Mouse (Mus musculus): Measurements from ENCODE around the gene Adamtsl5. TPM values are rescaled to one million over a fixed set of nuclear protein-coding genes. Genes with fewer than 3 reads are reported as not detected.
A peak's percentile ranks its signal among the peaks of the same experiment; 100 is the strongest.

Gene Adamtsl5
- polyA plus RNA-seq, 1 experiment from 2014 or later = 1.8 TPM

DNA sequence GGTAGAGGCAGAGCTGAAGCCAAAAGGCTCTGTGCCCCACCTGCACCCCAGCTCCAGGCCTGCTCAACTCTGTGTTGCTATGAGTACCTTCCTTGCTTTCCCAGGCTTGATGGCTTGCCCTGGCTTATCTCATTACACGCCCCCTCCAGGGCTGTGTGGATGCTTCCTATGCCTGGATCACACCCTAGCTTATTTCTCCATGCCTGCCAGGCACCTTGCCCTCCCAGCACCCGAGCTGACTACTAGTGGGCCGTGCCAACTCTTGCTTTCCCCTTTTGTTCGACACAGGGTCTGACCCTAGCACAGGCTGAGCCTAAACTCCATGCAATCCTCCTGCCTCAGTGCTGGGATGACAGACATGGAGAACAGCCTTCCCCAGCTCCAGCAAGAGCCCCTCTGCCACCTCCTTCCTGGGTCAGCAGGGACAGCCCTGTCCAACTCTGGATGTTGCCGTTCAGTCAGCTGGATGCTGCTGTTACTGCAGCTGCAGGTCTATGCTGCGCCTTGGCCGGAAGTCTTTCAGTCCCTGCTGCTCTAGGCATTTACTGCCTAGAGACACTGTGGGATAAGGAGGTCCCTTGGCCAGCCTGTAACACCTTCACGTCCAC, 50.6 kb downstream of the Adamtsl5 start:
- peaks cover 23% of the 10 kb centered on the region for H3K4me1 ChIP-seq (ENCODE audit: insufficient read depth)
- no peak overlapping the region for H3K27ac ChIP-seq (ENCODE audit: low read depth)
- H3K9me3 ChIP-seq (ENCODE audit: low read length) = no peaks in the 10 kb centered on the region
- H3K4me2 ChIP-seq (ENCODE audit: low read depth, low read length) = no peak overlapping the region
- H3K27me3 ChIP-seq (ENCODE audit: insufficient read depth, low read length) = peaks cover 59% of the 10 kb centered on the region
- no peak overlapping the region for H3K9ac ChIP-seq (replicated peaks)
- TF ChIP-seq CTCF (IDR thresholded peaks at IDR 0.05; ENCODE audit: low read depth) (no peak), EP300 (IDR thresholded peaks at IDR 0.05; ENCODE audit: low read depth) (no peak)
- WGBS (ENCODE audit: insufficient replicate concordance) = 54% methylated on average over 8 of the region's 8 CpGs
- H3K36me3 ChIP-seq (replicated peaks; ENCODE audit: insufficient read depth, low read length) = peaks cover 11% of the 10 kb centered on the region
- DNase-seq (no peak), ATAC-seq (no peak)
- H3K4me3 ChIP-seq (ENCODE audit: low read depth, low read length) = no peak overlapping the region

DNA sequence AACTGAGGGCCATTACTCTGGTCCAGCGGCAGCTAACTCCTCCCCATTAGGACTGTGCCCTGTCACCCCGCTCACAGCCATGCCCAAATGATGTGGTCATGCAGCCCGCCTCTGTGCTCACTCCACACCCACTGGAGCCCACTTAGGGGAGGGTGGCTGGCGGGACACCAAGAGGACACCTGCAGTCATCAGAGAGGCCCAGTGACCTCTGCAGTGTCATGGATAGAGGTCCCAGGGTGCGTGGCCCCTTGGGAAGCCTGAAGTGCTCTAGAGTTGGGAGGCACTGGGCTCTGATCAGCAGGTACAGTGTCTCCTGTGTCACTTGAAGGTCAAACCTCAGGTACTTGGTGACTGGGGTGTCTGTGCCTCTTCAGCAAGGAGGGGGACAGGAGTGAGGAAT, 51.4 kb downstream of the Adamtsl5 start:
- H3K4me1 ChIP-seq (ENCODE audit: insufficient read depth) = peaks cover 18% of the 10 kb centered on the region
- no peak overlapping the region for H3K4me2 ChIP-seq (ENCODE audit: low read depth, low read length)
- H3K36me3 ChIP-seq (replicated peaks; ENCODE audit: insufficient read depth, low read length) = peaks cover 11% of the 10 kb centered on the region
- no peak for ATAC-seq
- no peaks in the 10 kb centered on the region for H3K9me3 ChIP-seq (ENCODE audit: low read length)
- peaks cover 56% of the 10 kb centered on the region for H3K27me3 ChIP-seq (ENCODE audit: insufficient read depth, low read length)
- 78% methylated on average over 5 of the region's 5 CpGs for WGBS (ENCODE audit: insufficient replicate concordance)
- no peak overlapping the region for H3K9ac ChIP-seq (replicated peaks)
- TF ChIP-seq EP300 (IDR thresholded peaks at IDR 0.05; ENCODE audit: low read depth) (no peak), CTCF (IDR thresholded peaks at IDR 0.05; ENCODE audit: low read depth) (no peak)
- no peak overlapping the region for H3K4me3 ChIP-seq (ENCODE audit: low read depth, low read length)
- no peak for DNase-seq
- no peak overlapping the region for H3K27ac ChIP-seq (ENCODE audit: low read depth)

DNA sequence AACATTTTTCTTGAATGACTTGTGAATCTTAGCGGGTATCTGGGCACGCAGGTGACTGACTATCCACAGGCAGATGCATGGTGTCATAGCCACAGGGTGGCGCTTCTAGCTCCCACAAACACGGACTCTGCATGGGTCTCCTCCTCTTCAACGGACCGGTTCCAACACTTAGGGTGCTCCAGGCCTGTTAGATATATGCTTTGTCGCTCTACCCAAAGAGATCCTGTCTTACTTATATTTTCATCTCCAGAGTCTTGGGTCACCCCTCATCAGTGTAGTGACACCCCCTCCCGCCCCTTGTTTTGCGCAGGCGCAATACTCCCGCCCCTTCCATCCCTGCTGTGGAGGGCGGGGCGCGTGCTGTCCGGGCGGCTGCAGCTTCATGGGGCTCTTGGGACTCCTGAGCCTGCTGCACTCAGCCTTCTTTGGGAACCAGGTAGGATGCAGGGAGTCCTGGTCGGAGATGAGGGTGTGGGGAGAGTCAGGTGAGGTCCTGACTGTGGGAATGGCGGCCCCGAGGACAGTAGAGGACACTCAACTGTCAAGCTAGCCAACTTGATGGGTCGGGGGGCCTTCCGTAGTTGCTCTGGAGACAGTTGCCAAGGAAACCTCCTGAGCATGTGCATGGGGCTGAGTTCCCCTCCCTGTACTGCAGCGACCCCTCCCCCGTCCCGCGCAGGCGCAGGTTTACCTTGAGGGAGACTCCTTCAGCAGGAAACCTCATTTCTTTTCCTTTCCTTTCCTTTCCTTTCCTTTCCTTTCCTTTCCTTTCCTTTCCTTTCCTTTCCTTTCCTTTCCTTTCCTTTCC, 52.4 kb downstream of the Adamtsl5 start, which contains the start of gene Apc2:
Gene Apc2, plus strand, starts transcription at position 360 of the 808 bp plus-strand sequence.
- no peak for TF ChIP-seq EP300 (IDR thresholded peaks at IDR 0.05; ENCODE audit: low read depth)
- TF ChIP-seq CTCF (IDR thresholded peaks at IDR 0.05; ENCODE audit: low read depth) = peak; percentile 83
- Histone ChIP-seq H3K9ac (replicated peaks) (peak within 1 kb of the TSS; percentile 53), H3K27me3 (ENCODE audit: insufficient read depth, low read length) (peaks cover 46% of the 10 kb centered on the region), H3K36me3 (replicated peaks; ENCODE audit: insufficient read depth, low read length) (peaks cover 11% of the 10 kb centered on the region), H3K9me3 (ENCODE audit: low read length) (no peaks in the 10 kb centered on the region), H3K27ac (ENCODE audit: low read depth) (no peak within 1 kb of the TSS), H3K4me3 (ENCODE audit: low read depth, low read length) (peak within 1 kb of the TSS; percentile 34), H3K4me1 (ENCODE audit: insufficient read depth) (peaks cover 16% of the 10 kb centered on the region), H3K4me2 (ENCODE audit: low read depth, low read length) (peak within 1 kb of the TSS; percentile 69)
- DNase-seq (peak; percentile 79), ATAC-seq (peak; percentile 38)
- 5% methylated on average over 26 of the region's 26 CpGs for WGBS (ENCODE audit: insufficient replicate concordance)

DNA sequence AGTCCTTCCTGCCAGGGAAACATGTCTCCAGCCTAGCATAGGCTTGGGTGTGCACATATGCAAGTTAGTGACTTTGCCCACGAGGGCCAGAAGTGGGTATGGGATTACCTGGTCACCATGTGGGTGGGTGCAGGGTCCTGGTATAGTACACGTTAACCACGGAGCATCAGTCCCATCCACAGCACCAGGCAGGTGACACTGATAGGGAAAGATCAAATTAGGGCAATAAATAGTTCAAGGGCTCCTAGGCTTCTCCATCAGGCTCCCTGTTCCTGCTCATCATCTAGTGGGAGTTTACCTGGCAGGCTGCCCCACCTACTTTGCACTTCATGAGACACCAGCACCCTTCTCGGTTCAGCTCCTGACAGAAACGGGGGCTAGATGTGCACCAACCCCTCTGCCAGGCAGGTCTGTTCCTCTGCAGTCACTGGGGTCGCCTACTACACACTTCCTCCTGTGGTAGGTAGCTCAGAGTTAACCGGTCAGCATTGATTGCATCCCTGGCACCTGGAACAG, 53.4 kb downstream of the Adamtsl5 start:
- Histone ChIP-seq H3K9me3 (ENCODE audit: low read length) (no peaks in the 10 kb centered on the region), H3K36me3 (replicated peaks; ENCODE audit: insufficient read depth, low read length) (peaks cover 11% of the 10 kb centered on the region), H3K4me1 (ENCODE audit: insufficient read depth) (peaks cover 16% of the 10 kb centered on the region), H3K27ac (ENCODE audit: low read depth) (no peak overlapping the region), H3K27me3 (ENCODE audit: insufficient read depth, low read length) (peaks cover 36% of the 10 kb centered on the region), H3K9ac (replicated peaks) (no peak overlapping the region), H3K4me3 (ENCODE audit: low read depth, low read length) (no peak overlapping the region), H3K4me2 (ENCODE audit: low read depth, low read length) (no peak overlapping the region)
- ATAC-seq (no peak), DNase-seq (no peak)
- 49% methylated on average over 7 of the region's 7 CpGs for WGBS (ENCODE audit: insufficient replicate concordance)
- no peak for TF ChIP-seq CTCF (IDR thresholded peaks at IDR 0.05; ENCODE audit: low read depth)
- TF ChIP-seq EP300 (IDR thresholded peaks at IDR 0.05; ENCODE audit: low read depth) = no peak

DNA sequence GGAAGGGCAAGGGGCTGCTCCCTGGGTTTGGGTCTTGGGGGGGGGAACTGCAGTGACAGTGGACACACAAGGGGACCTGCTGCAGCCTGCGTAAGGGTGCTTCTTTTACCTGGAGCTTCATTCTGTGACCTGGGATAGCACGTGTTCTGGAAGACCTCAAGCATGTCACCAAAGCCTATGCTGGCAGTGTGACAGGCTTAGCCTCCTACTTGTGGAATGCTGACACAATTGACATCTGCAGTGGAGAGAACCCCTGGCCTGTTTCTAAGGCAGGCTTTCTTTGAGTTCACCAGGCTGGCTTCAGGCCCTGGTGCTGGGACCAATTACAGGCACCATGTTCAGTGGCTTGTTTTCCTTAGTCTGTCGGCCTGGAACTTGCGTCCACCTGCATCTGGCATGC, 53.9 kb downstream of the Adamtsl5 start:
- DNase-seq (no peak), ATAC-seq (no peak)
- Histone ChIP-seq H3K27ac (ENCODE audit: low read depth) (no peak overlapping the region), H3K27me3 (ENCODE audit: insufficient read depth, low read length) (peaks cover 31% of the 10 kb centered on the region), H3K4me3 (ENCODE audit: low read depth, low read length) (no peak overlapping the region), H3K9ac (replicated peaks) (no peak overlapping the region), H3K36me3 (replicated peaks; ENCODE audit: insufficient read depth, low read length) (peaks cover 11% of the 10 kb centered on the region), H3K4me2 (ENCODE audit: low read depth, low read length) (no peak overlapping the region), H3K4me1 (ENCODE audit: insufficient read depth) (peaks cover 16% of the 10 kb centered on the region), H3K9me3 (ENCODE audit: low read length) (no peaks in the 10 kb centered on the region)
- 84% methylated on average over 4 of the region's 4 CpGs for WGBS (ENCODE audit: insufficient replicate concordance)
- no peak for TF ChIP-seq EP300 (IDR thresholded peaks at IDR 0.05; ENCODE audit: low read depth)
- no peak for TF ChIP-seq CTCF (IDR thresholded peaks at IDR 0.05; ENCODE audit: low read depth)

DNA sequence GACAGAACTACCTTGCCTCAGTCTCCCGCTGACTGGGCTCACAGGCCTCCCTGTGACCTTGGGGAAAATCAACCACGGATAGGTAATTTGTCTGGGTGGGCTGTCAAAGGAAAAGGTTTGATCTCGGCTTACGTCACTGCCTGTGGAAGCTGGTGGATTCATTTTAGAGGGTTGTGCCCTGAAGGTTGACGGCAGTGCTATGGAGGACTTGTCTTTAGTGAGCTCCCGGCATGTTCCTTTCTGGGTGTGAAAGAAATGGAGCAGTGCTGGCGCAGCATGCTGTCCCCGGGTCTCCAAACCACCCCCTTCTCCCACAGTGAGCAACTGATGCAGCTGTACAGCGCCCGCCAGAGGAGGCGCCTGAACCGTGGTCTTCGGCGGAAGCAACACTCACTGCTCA, 54.9 kb downstream of the Adamtsl5 start:
- H3K27me3 ChIP-seq (ENCODE audit: insufficient read depth, low read length) = peaks cover 21% of the 10 kb centered on the region
- H3K27ac ChIP-seq (ENCODE audit: low read depth) = peak overlapping the region; percentile 77
- H3K4me3 ChIP-seq (ENCODE audit: low read depth, low read length) = peak overlapping the region; percentile 81
- H3K4me2 ChIP-seq (ENCODE audit: low read depth, low read length) = peak overlapping the region; percentile 92
- no peak for ATAC-seq
- peaks cover 13% of the 10 kb centered on the region for H3K36me3 ChIP-seq (replicated peaks; ENCODE audit: insufficient read depth, low read length)
- H3K9ac ChIP-seq (replicated peaks) = peak overlapping the region; percentile 95
- DNase-seq = no peak
- 14% methylated on average over 14 of the region's 14 CpGs for WGBS (ENCODE audit: insufficient replicate concordance)
- H3K4me1 ChIP-seq (ENCODE audit: insufficient read depth) = peaks cover 16% of the 10 kb centered on the region
- TF ChIP-seq CTCF (IDR thresholded peaks at IDR 0.05; ENCODE audit: low read depth) = 0 out of 2 replicates have a peak, but pooled peaks have one; percentile 11
- no peak for TF ChIP-seq EP300 (IDR thresholded peaks at IDR 0.05; ENCODE audit: low read depth)
- H3K9me3 ChIP-seq (ENCODE audit: low read length) = no peaks in the 10 kb centered on the region

All from liver, postnatal 0 days (tissue).